Mouse (Mus musculus): ENCODE data around the gene Zc3h4. TPM values are rescaled to one million over a fixed set of nuclear protein-coding genes. Genes with fewer than 3 reads are reported as not detected.
"Not testable (repeated sequence)": the region's sequence is repeated elsewhere in the genome, so short reads cannot be mapped to it uniquely, and the experiment has no call there.

Zc3h4 gene
- total RNA-seq (2017): 31.5 and 52.8 TPM in 2 replicates

DNA sequence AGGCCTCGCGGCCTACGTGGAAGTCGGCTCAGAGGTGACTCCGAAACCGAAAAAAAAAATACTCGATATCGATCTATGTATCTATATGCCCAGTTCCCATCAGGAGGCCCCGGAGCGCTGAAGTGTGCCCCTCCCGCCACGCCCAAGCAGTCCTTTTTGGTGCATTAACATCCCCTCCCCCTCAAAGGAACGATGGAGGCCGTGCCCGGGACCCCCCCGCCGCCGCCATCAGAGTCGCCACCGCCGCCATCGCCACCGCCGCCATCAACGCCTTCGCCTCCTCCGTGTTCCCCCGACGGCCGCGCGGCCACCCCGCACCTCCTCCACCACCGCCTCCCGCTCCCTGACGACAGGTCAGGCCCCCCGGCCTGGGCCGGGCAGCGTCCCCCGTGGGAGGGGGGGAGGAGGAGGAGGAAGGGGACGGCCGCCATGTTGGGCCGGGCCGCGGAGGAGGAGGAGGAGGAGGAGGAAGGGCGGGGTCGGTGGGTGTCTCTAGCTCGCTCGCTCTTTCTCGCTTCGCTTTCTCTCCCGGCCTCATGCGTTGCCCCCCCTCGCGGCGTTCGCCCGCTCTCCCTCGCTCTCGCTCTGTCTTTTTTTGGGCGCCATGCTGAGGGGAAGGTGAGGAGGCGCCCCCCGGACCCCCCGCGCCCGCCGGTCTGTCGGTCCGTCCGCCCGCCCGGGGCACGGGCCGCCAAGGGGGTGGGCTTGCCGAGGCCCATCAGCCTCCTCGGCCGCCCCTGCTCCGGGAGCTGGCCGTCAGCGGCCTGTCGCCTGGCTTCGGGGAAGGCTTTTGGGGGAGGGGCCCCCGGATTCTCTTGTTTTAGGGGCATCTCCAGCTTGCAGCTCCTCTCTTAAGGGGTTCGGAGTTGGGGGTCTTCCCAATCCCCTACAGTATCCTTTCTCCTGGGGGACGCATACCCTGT lies at the start of gene Zc3h4:
Gene Zc3h4 (plus strand): TSS at position 222 of the 923 bp plus-strand sequence.
- ATAC-seq (replicated peaks; ENCODE audit: low read depth, poor library complexity, severe bottlenecking): peak; percentile 13

DNA sequence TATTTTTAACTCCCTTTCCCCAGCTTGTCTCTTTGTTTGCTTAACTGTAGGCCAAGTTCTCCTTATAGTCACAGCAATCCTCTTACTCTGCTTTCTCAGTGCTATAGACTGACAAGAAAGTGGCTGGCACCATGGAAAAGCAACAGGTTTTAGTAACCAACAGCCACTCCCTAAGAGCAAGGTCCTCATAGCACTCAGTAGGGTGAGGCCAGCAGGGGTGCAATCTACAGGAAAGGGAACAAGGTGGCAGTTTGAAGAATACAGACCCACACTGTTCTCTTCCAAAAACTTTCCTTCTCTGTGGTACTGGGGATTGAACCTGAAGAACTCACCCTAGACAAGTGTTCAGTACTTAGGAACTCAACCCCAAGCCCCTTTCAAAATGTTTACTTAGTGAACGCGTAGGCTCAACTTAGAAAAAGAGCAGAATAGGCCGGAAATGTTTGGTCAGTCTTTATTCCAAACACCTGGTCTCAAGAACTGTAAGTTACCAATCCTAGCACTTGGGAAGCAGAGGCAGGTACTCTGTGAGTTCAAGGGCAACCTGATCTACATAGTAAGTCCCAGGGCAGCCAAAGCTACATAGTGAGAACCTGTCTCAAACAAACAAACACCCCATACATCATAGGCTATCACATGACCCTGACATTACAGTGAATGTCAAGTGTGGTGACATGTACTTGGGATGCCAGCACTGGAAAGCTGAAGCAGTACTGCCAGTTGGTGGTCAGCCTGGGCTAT lies 44.7 kb upstream of the Zc3h4 start:
- ATAC-seq (replicated peaks; ENCODE audit: low read depth, poor library complexity, severe bottlenecking): no peak

- ATAC-seq (replicated peaks; ENCODE audit: low read depth, poor library complexity, severe bottlenecking): no peak
Observed at GRCm38 (mm10) chr7:16357602-16358001, 43.1 kb upstream of the Zc3h4 start.

- ATAC-seq (replicated peaks; ENCODE audit: low read depth, poor library complexity, severe bottlenecking): peak; percentile 62
Observed at GRCm38 (mm10) chr7:16364319-16364718, 36.4 kb upstream of the Zc3h4 start.

DNA sequence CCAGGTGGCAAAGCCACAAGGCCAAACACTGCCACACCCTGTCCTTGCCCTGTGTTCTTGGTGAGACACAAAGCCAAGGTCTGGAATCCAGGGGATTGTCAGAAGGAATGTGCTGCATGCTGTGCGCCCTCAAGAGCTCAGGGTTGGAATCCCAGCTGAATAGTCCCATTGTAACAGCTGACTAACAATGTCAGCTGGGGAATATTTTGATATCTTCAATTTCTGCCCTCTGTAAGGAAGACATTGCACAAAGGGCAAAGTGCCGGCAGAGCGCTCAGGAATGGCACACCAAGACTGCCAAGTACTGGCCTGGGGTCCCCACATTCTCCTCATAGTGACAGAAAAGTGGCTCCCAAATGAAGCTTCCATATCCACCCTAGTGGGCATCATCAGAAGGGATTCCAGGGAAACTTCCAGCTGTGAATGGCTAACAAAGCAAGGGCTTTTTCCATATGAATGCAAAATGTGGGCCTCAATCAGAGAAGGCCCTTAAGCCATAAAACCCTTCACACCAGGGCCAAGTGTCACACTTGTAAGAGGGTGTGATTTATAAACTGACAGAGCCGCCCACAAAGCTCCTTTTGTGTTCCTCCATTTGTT lies 35.7 kb upstream of the Zc3h4 start:
- ATAC-seq (replicated peaks; ENCODE audit: low read depth, poor library complexity, severe bottlenecking): peak; percentile 36; the same call in 1 of the 2 replicates

GRCm38 (mm10) chr7:16366133-16366646 lies 34.5 kb upstream of the Zc3h4 start:
- no peak for ATAC-seq (replicated peaks; ENCODE audit: low read depth, poor library complexity, severe bottlenecking)

DNA sequence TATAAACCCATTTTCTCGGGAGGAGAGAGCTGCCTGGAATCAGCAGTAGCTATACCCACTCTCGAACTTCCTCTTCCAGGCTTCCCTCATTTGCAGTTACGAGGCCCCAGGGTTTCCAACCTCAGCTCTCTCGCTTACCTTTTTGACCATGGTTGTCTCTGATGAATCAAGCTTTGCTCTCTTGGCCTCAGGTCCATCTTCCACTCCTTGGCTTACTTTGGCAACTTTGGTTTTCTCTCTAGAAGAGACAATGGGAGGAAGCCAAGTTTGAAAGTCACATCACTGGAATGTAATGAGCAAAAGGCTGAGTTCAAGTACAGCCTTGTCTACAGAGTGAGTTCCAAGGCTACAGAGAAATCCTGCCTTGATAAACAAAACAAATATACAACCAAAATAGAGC lies 34.0 kb upstream of the Zc3h4 start:
- ATAC-seq (replicated peaks; ENCODE audit: low read depth, poor library complexity, severe bottlenecking): no peak

DNA sequence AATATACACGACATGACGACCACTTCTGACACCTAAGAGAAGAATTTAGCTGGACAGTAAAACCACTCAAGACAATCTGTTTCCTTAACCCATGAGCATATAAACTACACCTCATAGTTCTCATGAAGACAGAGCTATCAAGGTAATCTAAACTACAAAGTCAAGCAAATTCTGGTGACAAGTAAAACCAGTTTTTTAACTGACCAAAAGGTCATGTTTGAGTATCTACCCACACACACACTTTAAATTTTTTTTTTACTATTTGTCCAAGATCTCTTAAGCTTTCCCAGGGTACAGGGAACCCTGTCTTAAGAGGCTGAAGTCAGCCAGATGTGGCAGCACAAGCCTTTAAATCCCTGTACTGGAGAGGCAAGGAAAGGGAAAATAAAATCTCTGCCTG lies 31.9 kb upstream of the Zc3h4 start:
- no peak for ATAC-seq (replicated peaks; ENCODE audit: low read depth, poor library complexity, severe bottlenecking)

GRCm38 (mm10) chr7:16370596-16370995 lies 30.1 kb upstream of the Zc3h4 start:
- no peak for ATAC-seq (replicated peaks; ENCODE audit: low read depth, poor library complexity, severe bottlenecking)

GRCm38 (mm10) chr7:16373719-16374118 lies 27.0 kb upstream of the Zc3h4 start:
- ATAC-seq (replicated peaks; ENCODE audit: low read depth, poor library complexity, severe bottlenecking): peak; percentile 76

- no peak for ATAC-seq (replicated peaks; ENCODE audit: low read depth, poor library complexity, severe bottlenecking)
Observed at GRCm38 (mm10) chr7:16374989-16375388, 25.7 kb upstream of the Zc3h4 start.

- peak; percentile 74 for ATAC-seq (replicated peaks; ENCODE audit: low read depth, poor library complexity, severe bottlenecking)
Observed at GRCm38 (mm10) chr7:16376505-16376904, 24.2 kb upstream of the Zc3h4 start.

DNA sequence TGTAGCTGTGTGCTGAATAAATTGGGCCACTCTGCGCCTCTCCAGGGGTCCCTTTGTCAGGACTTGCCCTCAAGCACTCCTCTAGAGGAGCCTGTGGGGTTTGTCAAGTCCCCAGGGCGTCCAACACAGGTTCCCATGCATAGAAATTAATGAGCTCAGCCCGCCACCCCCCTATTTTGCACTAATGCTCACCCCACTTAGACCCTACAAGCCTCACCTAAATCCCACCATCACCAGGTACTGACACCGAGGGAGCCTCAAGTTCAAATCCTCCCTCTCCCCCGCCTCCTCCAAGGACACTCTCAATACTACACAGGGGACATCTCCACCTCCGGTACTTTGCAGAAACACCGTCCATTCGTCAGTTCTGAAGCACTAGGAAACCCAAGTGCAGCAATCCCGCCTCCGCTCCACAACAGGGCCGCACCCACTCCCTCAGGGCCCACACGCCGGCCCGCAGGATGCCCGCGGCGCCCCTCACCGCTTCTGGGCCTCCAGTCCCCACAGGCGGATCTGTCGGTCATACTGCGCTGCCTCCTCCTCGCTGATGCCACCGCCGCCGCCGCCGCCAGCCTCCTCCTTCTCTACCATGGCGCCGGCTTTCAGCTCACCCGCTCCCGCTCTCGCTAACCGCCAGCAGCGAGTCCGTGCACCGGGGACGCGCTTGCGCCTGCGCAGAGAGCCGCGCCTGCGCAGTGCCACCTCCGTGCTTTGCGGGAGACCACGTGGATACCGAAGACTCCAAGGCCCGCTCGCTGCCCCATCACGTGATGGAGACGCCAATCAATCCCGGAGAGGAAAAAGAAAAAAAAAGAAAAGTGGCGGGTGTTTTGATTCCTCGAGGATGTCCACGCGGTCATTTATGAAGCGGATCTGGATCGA lies 13.3 kb upstream of the Zc3h4 start, which contains the start of gene Sae1:
Gene Sae1 (minus strand): TSS at position 647 of the 882 bp plus-strand sequence.
- peak; percentile 93 for ATAC-seq (replicated peaks; ENCODE audit: low read depth, poor library complexity, severe bottlenecking)

- not testable (repeated sequence) for ATAC-seq (replicated peaks; ENCODE audit: low read depth, poor library complexity, severe bottlenecking)
Observed at GRCm38 (mm10) chr7:16389942-16390341, 10.8 kb upstream of the Zc3h4 start.

DNA sequence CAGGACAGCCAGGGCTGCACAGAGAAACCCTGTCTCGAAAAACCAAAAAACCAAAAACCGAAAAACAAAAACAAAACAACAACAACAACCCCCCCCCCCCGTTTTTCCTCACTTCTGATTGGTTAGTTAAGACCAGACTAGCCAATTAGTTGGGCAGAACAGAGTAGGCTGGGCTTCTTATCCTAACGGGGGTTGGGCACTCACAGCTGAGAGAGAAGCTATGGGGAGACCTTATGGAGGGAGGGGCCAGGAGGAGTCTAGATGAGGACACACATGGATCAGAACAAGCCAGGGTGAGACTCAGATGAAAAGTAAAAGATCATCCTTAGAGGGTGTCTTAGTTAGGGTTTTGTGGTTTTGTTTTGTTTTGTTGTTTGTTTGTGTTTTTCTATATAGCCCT lies 7.8 kb upstream of the Zc3h4 start:
- ATAC-seq (replicated peaks; ENCODE audit: low read depth, poor library complexity, severe bottlenecking): no peak

GRCm38 (mm10) chr7:16395944-16396343 lies 4.8 kb upstream of the Zc3h4 start:
- no peak for ATAC-seq (replicated peaks; ENCODE audit: low read depth, poor library complexity, severe bottlenecking)

- no peak for ATAC-seq (replicated peaks; ENCODE audit: low read depth, poor library complexity, severe bottlenecking)
Observed at GRCm38 (mm10) chr7:16397465-16397864, 3.2 kb upstream of the Zc3h4 start.

GRCm38 (mm10) chr7:16398387-16399050 lies 2.2 kb upstream of the Zc3h4 start:
- ATAC-seq (replicated peaks; ENCODE audit: low read depth, poor library complexity, severe bottlenecking): no peak
